Mouse (Mus musculus) cerebellum, adult 11-12 months (tissue): Measurements from ENCODE around the gene Mrps16.

ENCODE experiments used
- DNase-seq: peaks from one replicate; pipeline ENCODE4 v3.0.0; 2022

Mrps16 gene

GRCm38 (mm10) chr14:20363230-20363629 is 30.2 kb downstream of the Mrps16 start:
- DNase-seq: no peak

- peak; percentile 88 for DNase-seq
Measured at GRCm38 (mm10) chr14:20347991-20348541, 45.4 kb downstream of the Mrps16 start, which contains the start of the genes Ecd and Fam149b. TSS of gene Ecd (minus strand) at chr14:20348121. TSS of gene Fam149b (plus strand) at chr14:20348162.

GRCm38 (mm10) chr14:20347441-20347990 is 45.9 kb downstream of the Mrps16 start:
- DNase-seq: no peak

- DNase-seq: no peak
Measured at GRCm38 (mm10) chr14:20345885-20346284, 47.5 kb downstream of the Mrps16 start.

GRCm38 (mm10) chr14:20340866-20341265 is 52.6 kb downstream of the Mrps16 start:
- DNase-seq: no peak

GRCm38 (mm10) chr14:20340149-20340548 is 53.3 kb downstream of the Mrps16 start:
- no peak for DNase-seq

GRCm38 (mm10) chr14:20339415-20339814 is 54.0 kb downstream of the Mrps16 start:
- no peak for DNase-seq
